Mouse (Mus musculus) kidney, adult 8-10 months (tissue): Measurements from ENCODE around the gene Polr2g.
A peak's percentile ranks its signal among the peaks of the same experiment; 100 is the strongest.

ENCODE experiments used
- DNase-seq, 2 experiments: peaks; one replicate each; pipeline ENCODE4 v3.0.0; 2022

Polr2g gene

DNA sequence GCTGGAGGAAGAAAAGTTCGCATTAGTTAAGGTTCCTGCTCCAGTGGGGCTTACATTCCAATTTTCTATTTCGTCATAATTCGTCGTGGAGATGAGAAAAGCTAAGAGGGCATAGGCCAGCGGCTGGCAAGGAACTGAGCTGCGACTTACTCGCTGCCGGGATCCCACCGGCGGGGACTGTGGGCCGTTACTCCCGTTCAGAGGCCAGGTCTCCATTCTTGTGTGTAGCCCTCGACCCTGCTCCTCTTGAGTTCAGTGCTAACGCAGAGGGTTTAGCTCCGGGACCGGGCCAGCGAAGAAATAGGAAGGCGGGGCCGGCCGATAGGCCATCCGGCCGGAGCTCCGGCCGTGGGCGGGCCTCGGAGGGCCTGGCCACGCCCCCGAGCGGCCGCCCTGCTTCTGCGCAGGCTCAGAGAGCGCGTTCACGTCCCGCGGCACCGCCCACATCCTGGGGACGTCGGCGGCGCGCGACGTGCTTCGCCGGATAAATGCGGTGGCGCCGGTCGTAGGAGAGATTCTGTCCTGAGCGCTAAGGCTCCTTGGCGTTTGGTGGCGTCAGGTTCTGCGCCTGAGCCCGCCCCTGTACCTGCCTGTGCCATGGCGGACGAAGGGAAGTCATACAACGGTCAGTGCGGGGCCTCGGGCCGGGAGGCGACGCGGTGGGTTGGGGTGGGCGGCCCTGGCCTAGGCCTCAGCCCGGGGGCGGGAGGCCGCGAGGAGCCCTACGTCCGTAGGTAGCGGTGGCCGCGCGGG, 41.6 kb downstream of the Polr2g start, which contains the start of gene Nxf1:
TSS of gene Nxf1 (plus strand) at position 439 of the 753 bp plus-strand sequence.
- peak; percentile 88 to 93 for DNase-seq

DNA sequence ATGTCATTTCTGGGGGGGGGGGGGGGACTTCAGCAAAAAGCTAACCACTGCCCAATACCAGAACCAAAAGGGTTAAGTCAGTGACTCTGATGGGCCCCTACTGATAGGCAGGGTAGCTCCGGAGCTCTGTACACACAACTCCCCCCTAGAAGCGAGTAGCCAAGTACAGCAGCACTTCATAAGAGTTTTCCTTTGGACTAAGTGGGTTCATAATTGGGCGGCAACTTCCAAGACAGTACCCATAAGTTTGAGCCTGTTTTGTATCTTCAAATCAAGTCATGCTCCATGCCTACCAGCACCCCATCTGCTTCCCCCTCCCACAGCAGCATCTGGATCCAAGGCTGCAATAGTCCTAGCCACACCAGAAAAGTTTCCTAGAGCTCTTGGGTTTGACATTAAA, 42.7 kb downstream of the Polr2g start:
- no peak for DNase-seq

DNA sequence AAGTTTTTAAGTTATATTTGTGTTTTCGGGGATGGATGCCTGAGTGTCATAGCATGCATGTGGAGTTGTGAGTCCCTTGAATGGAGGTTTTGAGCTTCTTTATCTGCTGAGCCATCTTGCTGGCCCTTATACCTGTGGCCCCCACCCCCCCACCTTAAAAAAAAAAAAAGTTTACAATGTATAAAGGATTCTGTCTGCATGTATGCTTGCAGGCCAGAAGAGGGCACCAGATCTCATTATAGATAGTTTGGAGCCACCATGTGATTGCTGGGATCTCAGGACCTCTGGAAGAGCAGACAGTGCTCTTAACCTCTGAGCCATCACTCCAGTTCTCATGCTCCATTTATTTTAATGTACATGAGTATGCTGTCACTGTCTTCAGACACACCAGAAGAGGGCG, 51.0 kb downstream of the Polr2g start:
- no peak for DNase-seq

DNA sequence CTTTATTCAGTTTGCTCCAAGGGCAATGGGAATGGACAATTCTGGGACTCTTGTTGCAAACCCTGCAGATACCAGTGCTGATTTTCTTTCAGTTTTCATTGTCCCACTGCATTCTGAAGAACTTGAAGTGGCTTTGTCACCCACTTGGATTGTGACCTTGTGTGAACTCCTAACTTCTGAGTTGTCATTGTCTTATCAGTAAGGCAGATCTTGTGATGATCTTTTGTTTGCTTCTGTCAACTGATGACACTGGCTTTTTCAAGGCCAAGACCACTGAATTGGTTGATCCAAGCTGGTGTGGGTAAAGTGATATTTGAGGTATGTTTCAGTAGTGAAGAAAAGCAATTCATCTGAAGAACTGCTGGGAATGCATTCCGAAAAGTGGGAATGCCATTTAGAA, 53.0 kb downstream of the Polr2g start:
- no peak for DNase-seq
